Mouse (Mus musculus): ENCODE results near the gene Tamm41. TPM values are rescaled to one million over a fixed set of nuclear protein-coding genes. Genes with fewer than 3 reads are reported as not detected.

Tamm41 gene
- polyA plus RNA-seq, 1 experiment from 2014 or later: 56.5 TPM

- H3K4me2 ChIP-seq (replicated peaks; ENCODE audit: low read depth, low read length): no peak overlapping the region
- H3K4me1 ChIP-seq (ENCODE audit: control insufficient read depth, insufficient read depth, low read length): 0 out of 2 replicates have a peak, but pooled peaks cover 3% of the 10 kb centered on the region
- peaks cover 15% of the 10 kb centered on the region for H3K36me3 ChIP-seq (ENCODE audit: control insufficient read depth, insufficient read depth, low read length)
- H3K9me3 ChIP-seq (ENCODE audit: control insufficient read depth, low read depth, low read length): no peaks in the 10 kb centered on the region
- no peak overlapping the region for H3K9ac ChIP-seq (replicated peaks; ENCODE audit: low read depth, low read length)
- WGBS: 79% methylated on average over 9 of the region's 9 CpGs
- no peak overlapping the region for H3K27ac ChIP-seq (ENCODE audit: low read length)
- H3K4me3 ChIP-seq (ENCODE audit: low read depth, low read length): no peak overlapping the region
- no peak for ATAC-seq (ENCODE audit: insufficient number of reproducible peaks, insufficient read depth, low FRiP score, low read depth)
- no peaks in the 10 kb centered on the region for H3K27me3 ChIP-seq (ENCODE audit: control insufficient read depth, insufficient read depth, low read length)
Observed at GRCm38 (mm10) chr6:115010815-115011214, 26.9 kb downstream of the Tamm41 start.

DNA sequence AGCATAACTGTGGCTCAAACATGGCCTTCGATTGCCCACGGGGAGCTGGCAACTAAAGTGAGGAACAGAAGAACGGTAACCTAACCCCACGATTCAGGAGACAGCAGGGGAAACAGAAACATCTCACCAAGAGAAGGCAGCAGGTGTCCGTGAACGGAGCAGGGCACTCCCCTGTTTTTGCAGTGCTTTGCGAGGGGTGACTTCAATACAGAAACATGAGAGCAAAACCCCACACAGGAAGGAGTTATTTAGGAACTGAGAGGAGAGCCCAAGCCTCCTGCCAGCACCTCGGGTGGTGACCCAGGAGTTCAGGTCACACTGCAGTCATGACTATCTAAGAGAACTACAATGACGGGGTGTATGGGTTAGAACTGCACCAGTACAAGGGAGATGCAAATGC is 27.4 kb downstream of the Tamm41 start:
- no peak for ATAC-seq (ENCODE audit: insufficient number of reproducible peaks, insufficient read depth, low FRiP score, low read depth)
- no peak overlapping the region for H3K9ac ChIP-seq (replicated peaks; ENCODE audit: low read depth, low read length)
- no peak overlapping the region for H3K27ac ChIP-seq (ENCODE audit: low read length)
- H3K36me3 ChIP-seq (ENCODE audit: control insufficient read depth, insufficient read depth, low read length): peaks cover 12% of the 10 kb centered on the region; the same call in 1 of the 2 replicates
- WGBS: 82% methylated on average over 9 of the region's 9 CpGs
- H3K27me3 ChIP-seq (ENCODE audit: control insufficient read depth, insufficient read depth, low read length): no peaks in the 10 kb centered on the region
- H3K9me3 ChIP-seq (ENCODE audit: control insufficient read depth, low read depth, low read length): no peaks in the 10 kb centered on the region
- H3K4me2 ChIP-seq (replicated peaks; ENCODE audit: low read depth, low read length): no peak overlapping the region
- 0 out of 2 replicates have a peak, but pooled peaks cover 3% of the 10 kb centered on the region for H3K4me1 ChIP-seq (ENCODE audit: control insufficient read depth, insufficient read depth, low read length)
- H3K4me3 ChIP-seq (ENCODE audit: low read depth, low read length): no peak overlapping the region

- H3K4me1 ChIP-seq (ENCODE audit: control insufficient read depth, insufficient read depth, low read length): 0 out of 2 replicates have a peak, but pooled peaks cover 3% of the 10 kb centered on the region
- H3K9ac ChIP-seq (replicated peaks; ENCODE audit: low read depth, low read length): no peak overlapping the region
- no peak overlapping the region for H3K27ac ChIP-seq (ENCODE audit: low read length)
- H3K36me3 ChIP-seq (ENCODE audit: control insufficient read depth, insufficient read depth, low read length): peaks cover 16% of the 10 kb centered on the region; the same call in 1 of the 2 replicates
- no peak overlapping the region for H3K4me3 ChIP-seq (ENCODE audit: low read depth, low read length)
- H3K27me3 ChIP-seq (ENCODE audit: control insufficient read depth, insufficient read depth, low read length): no peaks in the 10 kb centered on the region
- H3K9me3 ChIP-seq (ENCODE audit: control insufficient read depth, low read depth, low read length): no peaks in the 10 kb centered on the region
- H3K4me2 ChIP-seq (replicated peaks; ENCODE audit: low read depth, low read length): no peak overlapping the region
- peak; percentile 74; the same call in 1 of the 2 replicates for ATAC-seq (ENCODE audit: insufficient number of reproducible peaks, insufficient read depth, low FRiP score, low read depth)
- WGBS: 30% methylated on average over 5 of the region's 5 CpGs
Observed at GRCm38 (mm10) chr6:115007728-115008127, 29.9 kb downstream of the Tamm41 start.

DNA sequence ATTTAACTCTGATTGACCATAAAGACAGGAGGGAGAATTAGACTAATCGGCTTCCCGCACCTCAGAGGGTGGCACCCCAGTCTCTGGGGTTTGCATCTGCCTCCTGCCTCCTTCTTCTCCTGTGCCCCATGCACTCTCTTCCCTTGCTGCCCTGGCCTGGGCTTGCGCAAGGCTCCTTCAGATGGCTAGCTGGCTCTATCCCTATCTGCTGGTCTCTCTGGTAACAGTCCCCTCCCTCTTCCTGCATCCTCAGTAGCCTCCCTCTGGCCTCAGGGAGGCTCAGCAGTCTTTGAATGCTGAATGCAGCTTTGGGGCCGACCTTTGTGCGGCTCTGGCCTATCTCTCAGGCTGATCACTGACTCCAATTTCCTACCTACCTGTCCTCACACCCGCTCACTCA is 30.7 kb downstream of the Tamm41 start:
- Histone ChIP-seq H3K27ac (ENCODE audit: low read length) (no peak overlapping the region), H3K9me3 (ENCODE audit: control insufficient read depth, low read depth, low read length) (no peaks in the 10 kb centered on the region), H3K27me3 (ENCODE audit: control insufficient read depth, insufficient read depth, low read length) (no peaks in the 10 kb centered on the region), H3K9ac (replicated peaks; ENCODE audit: low read depth, low read length) (no peak overlapping the region), H3K4me1 (ENCODE audit: control insufficient read depth, insufficient read depth, low read length) (0 out of 2 replicates have a peak, but pooled peaks cover 3% of the 10 kb centered on the region), H3K4me2 (replicated peaks; ENCODE audit: low read depth, low read length) (no peak overlapping the region), H3K36me3 (ENCODE audit: control insufficient read depth, insufficient read depth, low read length) (peaks cover 14% of the 10 kb centered on the region; the same call in 1 of the 2 replicates), H3K4me3 (ENCODE audit: low read depth, low read length) (no peak overlapping the region)
- 77% methylated on average over 6 of the region's 6 CpGs for WGBS
- peak; percentile 46; the same call in 1 of the 2 replicates for ATAC-seq (ENCODE audit: insufficient number of reproducible peaks, insufficient read depth, low FRiP score, low read depth)

DNA sequence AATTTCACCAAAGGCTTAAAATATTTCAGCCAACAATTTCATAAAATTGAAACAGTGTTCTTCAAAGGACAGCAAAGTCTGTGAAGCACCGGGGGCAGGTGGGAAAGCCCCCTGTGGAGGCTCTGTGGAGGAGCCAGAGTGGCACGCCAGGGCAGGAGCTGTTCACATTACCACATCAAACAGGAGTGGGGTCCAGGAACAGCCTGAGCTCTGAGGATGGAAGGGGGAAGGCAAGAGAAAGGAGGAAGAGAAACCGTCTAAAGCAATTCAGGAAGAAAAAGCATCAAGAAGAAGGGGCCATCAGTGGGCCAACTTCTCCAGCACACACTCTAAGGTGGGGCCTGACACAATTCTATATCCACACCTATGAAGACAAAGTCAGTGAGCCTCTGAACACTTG is 31.6 kb downstream of the Tamm41 start:
- ATAC-seq (ENCODE audit: insufficient number of reproducible peaks, insufficient read depth, low FRiP score, low read depth): no peak
- WGBS: 86% methylated on average over 3 of the region's 3 CpGs
- no peak overlapping the region for H3K9ac ChIP-seq (replicated peaks; ENCODE audit: low read depth, low read length)

GRCm38 (mm10) chr6:115005351-115005890 is 32.3 kb downstream of the Tamm41 start:
- H3K4me3 ChIP-seq (ENCODE audit: low read depth, low read length): no peak overlapping the region
- no peaks in the 10 kb centered on the region for H3K9me3 ChIP-seq (ENCODE audit: control insufficient read depth, low read depth, low read length)
- no peaks in the 10 kb centered on the region for H3K27me3 ChIP-seq (ENCODE audit: control insufficient read depth, insufficient read depth, low read length)
- no peak overlapping the region for H3K4me2 ChIP-seq (replicated peaks; ENCODE audit: low read depth, low read length)
- 0 out of 2 replicates have a peak, but pooled peaks cover 3% of the 10 kb centered on the region for H3K4me1 ChIP-seq (ENCODE audit: control insufficient read depth, insufficient read depth, low read length)
- WGBS: 89% methylated on average over 8 of the region's 8 CpGs
- H3K27ac ChIP-seq (ENCODE audit: low read length): no peak overlapping the region
- H3K36me3 ChIP-seq (ENCODE audit: control insufficient read depth, insufficient read depth, low read length): peaks cover 6% of the 10 kb centered on the region; the same call in 1 of the 2 replicates
- H3K9ac ChIP-seq (replicated peaks; ENCODE audit: low read depth, low read length): no peak overlapping the region
- ATAC-seq (ENCODE audit: insufficient number of reproducible peaks, insufficient read depth, low FRiP score, low read depth): no peak

More for the DNA sequence above, 31.6 kb downstream of the Tamm41 start:
- H3K4me1 ChIP-seq (ENCODE audit: control insufficient read depth, insufficient read depth, low read length): 0 out of 2 replicates have a peak, but pooled peaks cover 3% of the 10 kb centered on the region
- H3K27ac ChIP-seq (ENCODE audit: low read length): no peak overlapping the region
- peaks cover 6% of the 10 kb centered on the region; the same call in 1 of the 2 replicates for H3K36me3 ChIP-seq (ENCODE audit: control insufficient read depth, insufficient read depth, low read length)
- no peak overlapping the region for H3K4me2 ChIP-seq (replicated peaks; ENCODE audit: low read depth, low read length)
- H3K27me3 ChIP-seq (ENCODE audit: control insufficient read depth, insufficient read depth, low read length): no peaks in the 10 kb centered on the region
- no peaks in the 10 kb centered on the region for H3K9me3 ChIP-seq (ENCODE audit: control insufficient read depth, low read depth, low read length)
- H3K4me3 ChIP-seq (ENCODE audit: low read depth, low read length): no peak overlapping the region

DNA sequence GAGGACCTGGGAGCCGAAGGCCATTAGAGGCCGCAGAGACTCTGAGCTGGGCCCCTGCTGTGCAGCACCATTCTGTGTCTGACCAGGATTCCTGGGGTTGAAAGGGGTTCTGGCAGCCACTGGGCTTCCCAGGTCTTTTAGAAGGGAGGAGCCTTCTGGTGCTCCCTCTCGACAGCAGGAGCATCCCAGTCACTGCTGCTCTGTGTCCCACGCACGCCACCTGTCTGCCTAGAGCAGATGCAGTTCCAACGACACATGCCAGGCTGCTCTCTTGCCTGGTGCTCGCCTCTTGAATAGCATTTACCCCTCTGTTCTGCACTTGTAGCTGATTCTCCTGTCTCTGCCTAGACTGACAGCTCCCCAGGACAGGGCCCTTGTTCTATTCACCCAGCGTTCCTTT is 33.0 kb downstream of the Tamm41 start:
- Histone ChIP-seq H3K4me1 (ENCODE audit: control insufficient read depth, insufficient read depth, low read length) (0 out of 2 replicates have a peak, but pooled peaks cover 3% of the 10 kb centered on the region), H3K4me2 (replicated peaks; ENCODE audit: low read depth, low read length) (no peak overlapping the region), H3K27ac (ENCODE audit: low read length) (no peak overlapping the region), H3K36me3 (ENCODE audit: control insufficient read depth, insufficient read depth, low read length) (peaks cover 6% of the 10 kb centered on the region; the same call in 1 of the 2 replicates), H3K9ac (replicated peaks; ENCODE audit: low read depth, low read length) (no peak overlapping the region), H3K9me3 (ENCODE audit: control insufficient read depth, low read depth, low read length) (no peaks in the 10 kb centered on the region), H3K4me3 (ENCODE audit: low read depth, low read length) (no peak overlapping the region), H3K27me3 (ENCODE audit: control insufficient read depth, insufficient read depth, low read length) (no peaks in the 10 kb centered on the region)
- WGBS: 86% methylated on average over 8 of the region's 8 CpGs
- no peak for ATAC-seq (ENCODE audit: insufficient number of reproducible peaks, insufficient read depth, low FRiP score, low read depth)

DNA sequence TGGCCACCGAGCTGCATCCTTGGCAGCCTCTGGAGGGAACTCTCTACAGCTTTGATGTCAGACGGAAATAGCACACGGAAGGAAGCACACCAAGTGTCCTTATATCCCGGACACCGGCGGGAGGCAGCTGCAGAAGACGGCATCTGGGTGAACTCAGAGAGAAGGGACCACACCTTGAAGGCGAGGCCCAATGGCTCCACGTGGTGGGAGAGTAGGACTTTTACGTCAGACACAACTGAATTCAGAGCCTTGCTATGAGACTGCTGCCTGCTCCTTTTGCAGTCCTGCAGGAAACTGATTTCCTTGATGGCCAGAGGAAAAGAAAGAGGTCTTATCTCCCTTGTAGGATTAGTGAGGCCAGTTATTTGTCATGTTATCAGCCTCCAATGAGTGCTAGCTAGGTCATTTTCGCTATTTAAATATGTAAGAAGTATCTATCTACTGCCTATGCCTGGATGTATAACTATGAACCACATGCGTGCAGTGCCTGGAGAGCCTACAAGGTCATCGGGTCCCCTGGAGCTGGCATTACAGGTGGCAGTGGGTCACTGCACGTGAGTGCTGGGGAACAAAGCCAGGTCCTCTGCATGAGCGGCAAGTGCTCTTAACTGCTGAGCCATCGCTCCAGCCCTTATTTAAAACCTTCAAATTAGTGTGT is 39.2 kb downstream of the Tamm41 start:
- no peak overlapping the region for H3K4me3 ChIP-seq (ENCODE audit: low read depth, low read length)
- H3K36me3 ChIP-seq (ENCODE audit: control insufficient read depth, insufficient read depth, low read length): 0 out of 2 replicates have a peak, but pooled peaks cover 3% of the 10 kb centered on the region
- peak; percentile 65; the same call in 1 of the 2 replicates for ATAC-seq (ENCODE audit: insufficient number of reproducible peaks, insufficient read depth, low FRiP score, low read depth)
- H3K4me2 ChIP-seq (replicated peaks; ENCODE audit: low read depth, low read length): no peak overlapping the region
- no peaks in the 10 kb centered on the region for H3K4me1 ChIP-seq (ENCODE audit: control insufficient read depth, insufficient read depth, low read length)
- H3K27ac ChIP-seq (ENCODE audit: low read length): no peak overlapping the region
- no peak overlapping the region for H3K9ac ChIP-seq (replicated peaks; ENCODE audit: low read depth, low read length)
- 68% methylated on average over 16 of the region's 16 CpGs for WGBS
- H3K27me3 ChIP-seq (ENCODE audit: control insufficient read depth, insufficient read depth, low read length): no peaks in the 10 kb centered on the region
- no peaks in the 10 kb centered on the region for H3K9me3 ChIP-seq (ENCODE audit: control insufficient read depth, low read depth, low read length)
